Mouse (Mus musculus): ENCODE results near the gene Tex14.

The Tex14 gene

DNA sequence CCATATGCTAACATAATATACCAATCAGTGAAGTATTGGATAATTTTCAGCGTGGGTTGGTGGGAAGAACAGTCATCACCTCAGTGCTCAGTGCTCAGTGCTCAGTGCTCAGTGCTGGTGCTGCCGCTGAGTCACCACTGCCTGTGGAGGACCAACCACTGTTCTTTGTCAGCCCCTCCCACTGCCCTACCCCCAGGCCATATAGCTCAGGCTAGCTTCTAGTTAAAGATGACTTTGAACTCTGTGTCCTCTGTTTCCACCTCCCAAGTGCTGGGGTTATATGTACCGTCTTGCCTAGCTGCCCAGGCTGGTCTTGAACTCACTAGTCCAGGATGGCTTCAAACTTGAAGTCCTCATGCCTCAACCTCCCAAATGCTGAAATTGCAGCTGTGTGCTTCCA is 84.1 kb downstream of the Tex14 start:
- DNase-seq: no peak

DNA sequence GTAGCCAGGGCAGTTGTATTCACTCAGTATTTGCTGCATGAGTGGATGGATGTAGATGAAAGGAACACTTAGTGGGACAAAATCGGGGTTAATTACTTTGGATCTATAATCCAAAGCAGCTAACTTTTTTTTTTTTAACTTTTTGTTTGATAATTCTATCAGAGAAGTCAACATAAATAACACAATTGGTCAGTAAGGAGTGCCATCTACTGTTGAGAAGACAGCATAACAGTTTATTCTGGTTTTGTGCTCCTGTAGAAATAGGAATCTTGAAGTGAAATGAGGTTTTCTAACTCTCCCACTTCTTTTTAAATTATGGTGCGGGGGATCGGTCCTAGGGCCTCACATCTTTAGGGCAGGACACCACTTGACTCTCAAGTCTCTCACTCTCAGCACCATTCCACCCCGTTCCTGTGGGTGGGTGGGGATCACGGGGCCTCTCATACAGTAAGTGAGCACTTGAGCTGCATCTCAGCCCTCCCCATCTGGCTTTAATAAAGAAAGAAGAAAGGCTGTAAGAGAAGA is 99.9 kb downstream of the Tex14 start:
- no peak for DNase-seq

DNA sequence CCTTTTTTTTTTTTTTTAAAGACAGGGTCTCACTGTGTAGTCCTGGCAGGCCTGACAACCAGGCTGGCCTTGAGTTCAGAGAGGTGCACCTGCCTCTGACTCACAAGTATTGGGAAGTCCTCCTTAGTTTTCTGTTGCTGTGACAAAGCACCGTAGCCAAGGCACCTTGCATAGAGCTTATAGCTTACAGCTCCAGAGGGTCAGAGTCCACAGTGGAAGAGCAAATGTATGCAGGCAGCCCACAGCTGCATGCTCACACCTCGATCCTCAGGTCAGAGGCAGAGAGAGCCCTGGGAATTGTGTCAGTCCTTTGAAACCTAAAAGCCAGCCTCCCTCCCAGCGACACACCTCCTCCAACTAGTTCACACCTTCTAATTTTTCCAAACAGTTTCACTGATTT is 101.6 kb downstream of the Tex14 start:
- no peak for DNase-seq

DNA sequence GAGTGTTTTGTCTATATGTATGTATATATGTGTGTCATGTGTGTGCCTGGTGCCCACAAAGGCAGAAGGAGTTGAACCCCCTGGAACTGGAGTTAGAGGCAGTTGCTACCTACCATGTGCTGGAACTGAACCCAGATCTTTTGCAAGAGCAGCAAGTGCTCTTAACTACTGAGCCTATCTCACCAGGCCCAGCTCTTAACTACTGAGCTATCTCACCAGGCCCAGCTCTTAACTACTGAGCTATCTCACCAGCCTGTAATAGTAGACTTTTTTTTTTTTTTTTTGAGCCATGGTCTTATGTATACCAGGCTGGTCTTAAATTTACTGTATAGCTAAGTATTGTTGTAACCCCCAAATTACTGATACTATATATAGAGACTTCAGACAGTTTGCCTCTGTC is 102.2 kb downstream of the Tex14 start:
- no peak for DNase-seq

DNA sequence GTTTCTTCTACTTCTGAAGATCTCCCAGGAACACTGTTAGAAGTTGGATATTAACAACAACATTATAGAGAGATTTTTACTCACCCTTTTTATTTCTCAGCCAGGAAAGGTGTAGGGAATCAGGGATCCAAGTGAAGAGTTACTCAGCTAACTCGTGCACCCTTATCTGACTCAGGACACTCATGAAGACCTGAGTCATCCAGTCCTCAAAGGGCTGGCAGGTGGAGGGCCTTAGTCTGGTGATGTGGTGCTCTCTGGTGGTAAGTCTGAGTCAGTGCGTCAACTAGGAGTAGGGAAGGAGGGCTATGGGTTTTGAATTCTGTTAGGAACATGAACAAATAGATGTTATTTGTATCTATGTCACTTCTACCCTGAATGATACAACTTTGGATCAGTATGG is 114.4 kb downstream of the Tex14 start:
- DNase-seq: peak; percentile 10

DNA sequence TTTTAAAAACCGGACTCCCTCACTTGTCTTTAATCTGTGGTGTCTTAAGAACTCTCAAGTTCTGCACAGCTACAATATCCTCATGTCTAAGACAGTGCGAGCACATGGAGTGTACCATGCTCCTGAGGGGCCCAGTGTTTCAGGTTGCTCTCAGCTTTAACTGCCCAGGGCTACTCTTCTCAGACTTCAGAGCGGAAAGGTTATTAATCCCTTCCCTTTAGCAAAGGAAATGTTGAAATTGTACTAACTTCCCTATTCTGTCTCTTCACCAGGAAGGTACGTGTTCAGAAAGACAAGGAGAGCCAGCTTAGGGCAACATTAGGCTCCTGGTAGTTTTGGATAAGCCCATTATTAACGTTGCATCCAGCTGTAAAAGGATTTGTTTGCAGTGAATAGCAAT is 118.6 kb downstream of the Tex14 start:
- no peak for DNase-seq

DNA sequence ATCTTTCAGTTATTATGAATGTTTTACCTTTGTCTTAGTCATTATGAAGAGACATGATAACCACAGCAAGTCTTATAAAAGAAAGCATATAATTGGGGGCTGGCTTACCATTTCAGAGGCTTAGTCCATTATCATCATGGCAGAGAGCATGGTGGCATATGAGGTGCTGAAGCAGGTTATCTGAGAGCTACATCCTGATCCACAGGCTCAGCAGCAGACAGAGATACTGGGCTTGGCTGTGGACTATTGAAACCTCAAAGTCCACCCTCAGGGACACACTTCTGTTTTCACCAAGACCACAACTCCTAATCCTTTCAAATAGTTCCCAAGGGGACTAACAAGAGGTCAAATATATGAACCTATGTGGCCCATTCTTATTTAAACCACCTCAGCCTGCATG is 119.1 kb downstream of the Tex14 start:
- no peak for DNase-seq

DNA sequence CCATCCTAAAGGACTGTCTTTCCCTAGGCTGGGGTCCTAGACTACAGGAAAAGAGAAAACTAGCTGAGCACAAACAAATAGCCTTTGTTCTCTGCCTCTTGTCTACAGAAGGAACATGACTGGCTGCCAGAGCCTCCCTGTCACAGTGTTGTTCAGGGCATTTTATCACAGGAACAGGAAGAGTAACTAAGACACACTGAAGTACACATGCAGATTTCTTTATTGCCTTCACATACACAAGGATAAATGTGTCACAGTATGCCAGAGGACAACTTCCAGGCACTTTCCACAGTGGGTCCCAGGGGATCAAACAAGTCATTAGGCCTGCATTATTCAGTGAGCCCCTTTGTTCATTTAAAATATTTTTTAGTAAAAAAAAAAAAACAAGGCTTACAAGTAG is 119.9 kb downstream of the Tex14 start:
- DNase-seq: no peak

DNA sequence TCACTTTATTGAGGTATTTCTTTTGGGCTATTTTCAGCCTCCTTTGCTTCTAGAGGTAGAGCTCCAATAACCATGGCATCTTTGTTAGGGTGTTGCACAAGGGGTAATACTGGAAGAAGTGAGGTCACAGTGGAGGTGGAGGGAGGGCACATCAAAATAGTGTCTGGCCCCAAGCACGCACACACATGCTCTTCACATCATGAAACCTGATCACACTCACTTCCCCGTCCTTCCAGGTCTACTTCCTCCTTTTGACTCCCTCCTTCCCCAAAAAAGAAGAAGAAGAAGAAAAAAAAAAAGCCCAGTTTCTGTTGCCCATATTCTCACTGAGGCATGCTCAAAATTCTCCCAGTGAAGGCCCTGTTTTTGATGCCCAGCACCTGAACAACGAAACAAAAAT is 122.5 kb downstream of the Tex14 start:
- DNase-seq: no peak

DNA sequence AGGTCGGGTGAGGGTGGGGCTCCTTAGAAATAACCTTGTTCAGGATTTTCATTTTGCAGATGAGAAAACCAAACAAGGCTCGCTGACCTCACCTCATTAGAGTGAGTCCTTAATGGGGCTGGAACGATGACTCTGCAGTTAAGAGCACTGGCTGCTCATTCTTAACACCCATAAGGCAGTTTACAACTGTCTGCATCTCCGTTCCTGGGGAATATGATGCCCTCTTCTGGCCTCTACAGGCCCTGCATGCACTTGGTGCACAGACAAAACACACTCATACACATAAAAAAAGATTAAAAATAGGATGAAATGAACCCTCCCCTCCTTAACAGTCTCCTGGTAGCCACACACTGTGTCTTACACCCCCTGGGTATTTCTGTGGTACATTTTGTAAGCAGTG is 123.1 kb downstream of the Tex14 start:
- DNase-seq: no peak

DNA sequence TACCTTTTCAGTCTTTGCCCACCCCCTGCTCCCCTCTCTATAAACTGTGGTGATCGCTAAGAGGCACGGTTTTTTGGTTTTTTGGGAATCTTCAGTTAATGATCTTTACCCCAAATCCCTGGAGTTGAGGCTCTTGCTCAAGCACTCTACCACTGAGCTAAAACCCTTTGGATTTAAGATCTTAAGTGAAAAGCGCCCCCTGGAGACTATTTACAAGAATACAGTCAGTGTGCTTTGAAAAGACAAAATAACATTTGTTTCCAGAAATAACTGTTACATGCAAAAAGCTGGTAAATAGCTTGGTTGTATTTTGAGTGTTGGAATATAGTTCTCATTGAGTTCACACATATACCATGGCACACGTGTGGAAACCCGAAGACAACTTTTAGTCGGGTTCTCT is 126.8 kb downstream of the Tex14 start:
- no peak for DNase-seq

DNA sequence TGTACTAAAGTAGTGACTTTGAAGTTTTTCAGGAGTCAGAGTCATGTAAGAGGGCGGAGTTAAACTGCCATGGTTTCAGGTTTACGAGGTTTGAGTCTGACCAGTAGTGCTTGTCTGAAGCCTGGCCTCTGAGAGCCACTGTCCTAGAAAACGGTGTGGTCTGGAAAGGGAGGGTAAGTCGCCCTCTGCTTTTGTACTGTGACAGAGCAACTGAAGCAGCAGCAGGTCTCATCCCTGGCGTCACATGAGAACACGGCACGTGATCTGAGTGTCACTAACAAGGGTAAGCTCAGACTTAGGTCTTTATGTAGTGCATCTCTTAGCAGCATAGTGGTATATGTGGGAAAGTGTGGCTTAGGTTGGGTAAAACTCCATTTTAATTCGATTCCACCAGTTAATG is 137.4 kb downstream of the Tex14 start:
- DNase-seq: no peak

DNA sequence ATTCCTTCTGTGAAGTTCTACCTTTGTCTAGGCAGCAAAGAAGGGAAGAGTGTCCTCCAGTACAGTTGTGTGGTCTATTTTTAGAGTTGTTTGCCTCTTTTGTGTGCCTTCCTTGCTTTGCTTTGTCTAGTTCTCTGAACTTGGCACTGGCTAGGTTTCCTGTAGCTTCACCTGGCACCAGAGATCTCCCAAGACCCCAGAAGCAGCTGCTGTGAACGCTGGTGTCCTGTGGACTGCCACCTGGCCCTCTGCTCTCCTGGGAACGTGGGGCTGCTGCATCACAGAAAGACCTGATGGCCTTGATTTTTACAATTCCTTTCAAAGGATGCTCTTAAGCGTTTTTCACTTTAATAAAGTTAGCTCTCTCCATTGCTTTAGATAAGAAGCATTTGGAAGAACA is 138.0 kb downstream of the Tex14 start:
- DNase-seq: no peak

DNA sequence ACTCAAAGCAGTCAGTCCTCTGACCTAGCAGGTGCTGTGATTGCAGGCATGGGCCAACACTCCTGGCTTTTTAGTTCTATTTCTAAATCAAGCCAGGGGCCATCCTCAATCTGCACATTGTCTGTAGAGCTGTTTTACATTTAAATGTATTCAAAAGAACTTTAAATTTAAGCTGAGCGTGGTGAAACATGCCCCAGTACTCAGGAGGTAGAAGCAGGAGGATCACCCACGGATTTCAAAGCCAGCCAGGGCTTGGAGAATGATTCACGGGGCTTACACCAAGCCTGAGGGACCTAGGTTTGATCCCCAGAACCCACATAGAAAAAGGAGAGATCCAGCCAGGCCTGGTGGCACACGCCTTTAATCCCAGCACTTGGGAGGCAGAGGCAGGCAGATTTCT is 148.5 kb downstream of the Tex14 start:
- DNase-seq: no peak

DNA sequence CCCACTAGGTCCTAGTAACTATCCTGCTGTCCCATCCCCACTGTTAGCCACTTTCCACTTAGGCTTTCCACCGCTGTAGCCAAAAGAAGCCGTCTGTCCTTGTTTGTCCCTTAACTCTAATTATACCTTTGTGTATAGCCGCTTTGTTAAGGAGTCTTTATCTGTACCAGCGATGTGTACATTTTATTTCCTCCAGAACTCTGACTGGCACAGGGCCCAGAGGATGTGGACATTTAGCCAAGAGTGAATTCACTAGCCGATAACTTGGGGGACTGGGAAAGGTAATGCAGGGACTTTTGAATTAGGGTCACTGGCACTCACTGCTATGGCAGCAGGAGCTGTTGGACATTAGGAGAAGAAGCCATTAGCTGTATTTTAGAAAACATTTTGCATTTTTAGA is 149.5 kb downstream of the Tex14 start:
- no peak for DNase-seq

DNA sequence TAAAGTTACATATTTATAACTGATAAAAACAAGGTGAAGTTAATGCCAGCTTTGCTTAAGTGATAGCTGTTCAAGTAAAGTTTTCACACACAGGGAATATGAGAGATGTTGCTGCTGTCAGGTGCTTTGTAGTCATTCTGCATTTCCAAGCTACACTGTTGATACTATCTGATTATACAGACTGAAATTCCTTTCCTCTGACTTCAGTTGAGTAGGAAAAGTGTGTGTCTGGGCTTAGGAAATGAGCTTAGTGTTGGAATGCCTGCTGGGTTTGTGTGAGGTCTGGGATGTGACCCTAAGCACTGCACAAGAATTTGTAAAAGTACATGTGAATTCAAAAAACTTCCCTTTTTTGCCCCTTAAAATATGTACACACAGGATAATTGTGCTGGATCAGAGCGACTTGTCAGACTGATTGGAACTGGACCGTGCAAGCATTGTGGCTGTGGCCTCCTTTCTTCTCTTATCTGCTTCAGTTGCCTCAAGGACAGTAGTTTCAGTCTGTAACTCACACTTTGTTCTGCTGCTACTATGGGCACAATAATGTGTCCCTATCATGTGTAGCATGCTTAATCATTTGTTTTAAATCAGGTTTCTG is 150.3 kb downstream of the Tex14 start:
- no peak for DNase-seq

DNA sequence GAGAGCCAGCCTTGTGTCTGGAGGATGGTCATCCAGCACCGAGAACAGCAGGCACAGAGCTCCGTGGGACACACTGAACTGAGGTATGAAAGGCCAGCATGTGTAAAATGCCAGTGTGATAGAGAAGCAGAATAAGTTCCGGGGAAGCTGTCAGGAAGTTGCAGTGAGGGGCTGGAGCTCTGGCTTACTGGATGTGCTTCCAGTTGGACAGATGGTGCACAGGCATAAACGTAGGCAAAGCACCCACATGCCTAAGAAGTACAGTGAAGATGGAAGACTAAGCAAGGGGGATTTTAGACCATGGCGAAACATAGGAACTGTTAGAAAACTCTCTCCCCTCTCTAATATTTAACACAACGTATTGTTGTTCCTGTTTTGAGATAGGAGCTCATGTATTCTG is 156.3 kb downstream of the Tex14 start:
- no peak for DNase-seq

DNA sequence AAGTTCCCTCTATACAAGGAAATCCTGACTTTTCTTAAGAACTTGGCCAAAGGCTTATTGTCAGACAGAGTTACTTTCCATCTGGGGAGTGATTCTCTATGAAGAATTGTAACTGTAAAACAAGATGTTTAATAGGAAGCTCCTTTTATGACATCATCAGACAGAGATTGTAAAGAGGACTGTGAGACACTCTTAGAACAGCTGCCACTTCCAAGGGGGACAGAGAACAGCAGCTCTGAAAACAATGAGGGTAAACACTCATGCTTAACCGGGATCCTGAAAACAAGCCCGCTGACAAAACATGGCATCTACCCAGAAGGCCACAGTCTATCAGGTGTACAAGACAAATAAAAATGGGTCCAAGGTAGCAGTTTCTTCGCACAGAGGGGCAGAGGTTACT is 161.6 kb downstream of the Tex14 start, which contains the start of gene Gm11492:
TSS of gene Gm11492 (plus strand) at position 153 of the 400 bp plus-strand sequence.
- DNase-seq: no peak

DNA sequence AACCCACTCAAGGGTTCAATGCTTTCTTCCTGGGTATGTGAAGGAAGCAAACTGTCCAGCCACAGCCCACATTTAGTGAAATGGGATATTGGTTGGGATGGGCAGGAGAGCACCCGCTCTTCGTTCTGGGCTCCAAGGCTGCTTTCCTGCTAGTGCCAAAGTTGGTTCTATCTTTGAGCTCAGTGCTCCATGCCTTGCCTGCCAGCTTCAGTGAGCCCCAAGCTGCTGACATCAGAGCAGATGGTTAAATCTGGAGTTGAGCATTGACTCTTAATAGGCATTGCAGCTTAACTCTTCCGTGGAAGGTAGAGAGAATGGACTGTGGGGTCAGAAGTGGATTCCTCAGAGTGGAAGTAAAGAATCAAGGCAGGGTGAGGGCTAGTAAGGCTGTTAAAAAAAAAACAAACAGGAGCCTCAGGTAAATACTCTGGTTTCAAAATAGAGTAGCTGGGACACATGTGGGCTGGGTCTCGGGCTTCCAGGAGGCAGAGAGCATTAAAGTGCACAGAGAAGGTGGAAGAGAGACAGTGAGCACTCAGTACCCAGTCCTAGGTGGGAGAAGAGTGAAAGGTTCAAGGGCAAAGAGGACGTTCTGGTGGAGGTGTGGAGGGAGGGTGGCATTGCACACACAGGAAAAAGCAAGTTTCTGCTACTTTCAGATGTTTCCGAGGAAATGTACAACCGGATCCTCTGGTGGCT is 163.5 kb downstream of the Tex14 start, which contains the start of gene Sept4:
TSS of gene Sept4 (plus strand) at position 649 of the 699 bp plus-strand sequence.
- no peak for DNase-seq

DNA sequence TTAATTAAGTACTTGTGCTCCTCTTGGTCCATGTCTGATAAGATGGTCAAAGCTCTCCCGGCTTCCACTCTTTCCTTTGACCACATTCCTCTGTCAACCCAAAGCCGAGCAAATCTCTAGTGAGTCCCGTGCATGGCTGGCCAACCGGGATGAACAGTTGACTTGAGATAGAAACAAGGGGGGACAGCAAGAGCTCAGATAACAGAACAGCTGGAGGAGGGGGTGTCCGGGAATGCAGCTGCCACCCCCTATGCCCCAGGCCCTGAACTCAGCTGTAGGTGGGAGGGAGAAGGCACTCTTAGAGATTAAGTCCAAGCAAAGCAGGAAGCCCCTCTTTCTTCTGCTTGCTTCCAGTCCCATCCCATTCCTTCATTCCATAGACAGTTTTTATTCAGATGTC is 165.9 kb downstream of the Tex14 start:
- no peak for DNase-seq

DNA sequence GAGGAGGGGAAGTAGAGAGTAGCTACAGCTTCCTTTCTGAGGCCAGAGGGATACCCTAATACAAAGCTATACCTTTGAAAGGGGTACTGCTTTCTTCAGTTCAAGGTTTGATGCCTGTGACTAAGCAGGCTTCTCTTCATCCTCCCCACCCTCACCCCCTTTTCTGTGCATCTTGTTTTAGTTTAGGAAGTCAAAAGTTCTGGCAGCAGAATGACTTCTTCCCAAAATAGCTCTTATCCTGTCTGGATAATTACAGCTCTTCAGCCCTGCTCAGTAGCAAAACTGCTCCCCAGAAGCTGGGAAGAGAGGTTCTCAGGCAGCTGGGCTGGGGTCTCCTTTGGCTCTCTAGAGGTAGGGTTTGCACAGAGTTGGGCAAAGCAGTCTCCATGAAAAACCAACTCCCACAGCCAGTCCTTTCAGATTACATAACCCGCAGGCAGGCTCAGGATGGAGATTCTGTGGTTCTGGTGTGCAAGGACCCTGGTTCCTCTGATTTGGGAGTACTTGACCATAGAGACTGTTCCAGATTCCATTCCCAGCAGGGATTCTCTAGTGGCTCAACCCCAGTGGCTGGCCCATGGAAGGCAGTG is 166.6 kb downstream of the Tex14 start:
- DNase-seq: no peak

DNA sequence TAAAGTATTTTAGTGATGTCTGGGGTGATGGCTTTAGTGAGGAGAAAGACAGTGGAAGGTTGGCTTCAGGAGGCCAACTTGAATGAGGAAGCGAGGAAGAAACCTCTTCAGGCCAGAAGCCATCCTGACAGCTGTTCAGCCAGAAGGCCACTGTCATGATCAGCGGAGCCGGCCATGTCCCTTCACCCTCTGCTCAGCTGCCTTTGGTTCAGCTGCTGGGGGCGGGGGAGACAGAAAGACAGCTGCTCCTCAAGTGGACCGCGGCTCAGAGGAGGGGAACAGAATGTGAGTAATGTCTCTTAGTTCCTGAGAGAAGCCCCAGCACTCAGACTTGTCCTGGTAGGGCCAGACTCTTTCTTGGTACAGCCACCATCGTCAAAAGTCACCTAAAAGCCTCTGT is 168.9 kb downstream of the Tex14 start:
- no peak for DNase-seq

DNA sequence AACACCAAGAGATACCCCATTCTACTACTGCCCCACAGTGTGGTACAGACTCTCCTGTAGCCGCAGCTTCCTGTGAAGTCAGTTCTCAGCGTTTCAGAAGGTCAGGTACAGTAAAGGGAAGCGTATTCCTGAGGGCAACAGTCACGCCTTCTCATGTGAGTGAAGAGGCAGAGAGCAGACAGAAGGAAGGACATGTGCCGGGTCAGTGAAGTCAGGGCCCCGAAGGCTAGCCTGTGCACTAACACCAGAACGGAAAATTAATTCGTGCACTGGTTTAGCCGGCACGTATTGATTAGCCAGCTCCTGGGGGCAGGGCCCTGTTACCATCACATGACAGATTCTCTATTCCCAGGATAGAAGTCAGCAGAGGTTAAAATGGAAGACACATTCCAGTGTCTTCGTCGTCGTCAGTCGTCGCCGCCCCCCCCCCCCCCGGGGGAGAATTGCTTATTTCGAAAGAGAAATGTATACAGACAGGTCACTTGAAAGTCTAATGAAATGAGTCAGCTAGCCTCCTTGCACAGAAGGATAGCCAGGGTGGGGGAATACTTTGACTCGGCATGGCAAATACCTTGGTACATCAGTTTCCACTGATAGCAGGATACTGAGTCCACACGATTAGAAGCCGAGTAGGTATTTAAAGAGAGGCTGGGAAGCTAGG is 169.8 kb downstream of the Tex14 start:
- no peak for DNase-seq

Measured in right cerebral cortex, postnatal 25 days (tissue).